Mouse (Mus musculus): Measurements from ENCODE around the gene Polr3b. TPM values are rescaled to one million over a fixed set of nuclear protein-coding genes. Genes with fewer than 3 reads are reported as not detected.

Gene Polr3b
- total RNA-seq, 2 experiments from 2014 or later = 15.3 to 28.2 TPM

- no peak for DNase-seq (ENCODE audit: low spot score in 2 of 2)
Measured at GRCm38 (mm10) chr10:84707752-84708530, 85.8 kb downstream of the Polr3b start.

GRCm38 (mm10) chr10:84710192-84710591, 88.1 kb downstream of the Polr3b start:
- DNase-seq (ENCODE audit: low spot score in 2 of 2) = no peak

DNA sequence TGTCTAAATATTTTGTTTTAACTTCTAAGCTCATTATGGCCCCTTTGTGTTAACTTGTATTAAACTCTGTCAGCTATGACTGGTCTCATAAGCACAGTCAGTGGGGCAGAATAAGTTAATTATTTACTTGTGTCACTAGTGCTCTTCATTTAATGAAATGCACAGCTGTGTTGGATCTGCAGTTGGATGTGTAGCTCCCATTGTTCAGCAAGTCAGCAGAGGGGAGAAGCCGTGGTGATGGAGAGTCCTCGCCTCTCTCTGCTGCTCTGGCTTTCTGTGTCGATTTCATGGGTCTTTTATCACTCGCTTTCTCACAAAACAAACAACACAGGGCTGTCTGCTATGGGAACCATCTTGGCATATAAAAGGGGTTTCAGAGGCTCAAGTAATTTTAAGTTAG, 88.7 kb downstream of the Polr3b start:
- DNase-seq (ENCODE audit: low spot score in 2 of 2) = no peak

DNA sequence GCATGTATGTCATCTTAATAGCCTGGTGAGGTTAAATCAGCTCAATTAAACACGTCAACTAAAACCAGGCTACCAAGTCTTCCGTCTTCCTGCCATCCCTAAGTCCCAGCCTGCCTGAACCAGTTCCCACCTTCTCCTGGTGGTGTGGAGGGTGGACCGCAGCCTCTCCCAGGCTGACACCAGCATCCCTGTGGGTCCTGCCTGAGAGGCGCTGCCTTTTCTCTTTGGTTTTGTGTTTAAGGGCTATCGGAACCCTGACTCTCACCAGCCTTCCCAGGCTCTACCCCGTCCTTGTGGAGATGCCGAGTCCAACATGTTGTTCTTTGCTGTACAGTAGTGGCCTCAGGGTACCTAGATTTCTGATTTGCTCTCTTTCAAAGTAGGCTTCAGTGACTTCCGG, 89.4 kb downstream of the Polr3b start:
- DNase-seq (ENCODE audit: low spot score in 2 of 2) = no peak

GRCm38 (mm10) chr10:84711940-84712339, 89.8 kb downstream of the Polr3b start:
- no peak for DNase-seq (ENCODE audit: low spot score in 2 of 2)

GRCm38 (mm10) chr10:84712532-84712931, 90.4 kb downstream of the Polr3b start:
- no peak for DNase-seq (ENCODE audit: low spot score in 2 of 2)

- no peak for DNase-seq (ENCODE audit: low spot score in 2 of 2)
Measured at GRCm38 (mm10) chr10:84713043-84713442, 91.0 kb downstream of the Polr3b start.

- DNase-seq (ENCODE audit: low spot score in 2 of 2) = no peak
Measured at GRCm38 (mm10) chr10:84715639-84716038, 93.5 kb downstream of the Polr3b start.

- no peak for DNase-seq (ENCODE audit: low spot score in 2 of 2)
Measured at GRCm38 (mm10) chr10:84716581-84716980, 94.5 kb downstream of the Polr3b start.

DNA sequence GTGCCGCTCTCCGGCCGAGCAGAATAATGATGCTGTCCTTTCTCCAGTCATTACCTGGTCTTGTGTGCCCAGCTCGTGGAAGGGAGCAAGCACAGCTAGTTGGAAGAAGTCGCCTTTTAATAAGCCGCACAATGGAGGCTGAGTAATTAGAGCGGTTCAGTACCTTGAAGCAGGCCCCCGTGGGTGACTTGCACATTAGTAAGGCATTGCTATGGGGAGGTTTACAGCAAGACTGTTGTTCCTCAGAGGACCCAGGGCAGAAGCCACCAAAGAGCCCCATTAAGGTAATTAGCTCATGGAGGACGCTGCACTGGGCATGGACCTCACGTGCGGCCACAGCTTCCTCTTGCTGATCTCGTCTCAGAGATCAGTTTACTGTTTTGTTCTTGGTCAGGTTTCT, 100.6 kb downstream of the Polr3b start:
- no peak for DNase-seq (ENCODE audit: low spot score in 2 of 2)

GRCm38 (mm10) chr10:84727005-84727404, 104.9 kb downstream of the Polr3b start:
- no peak for DNase-seq (ENCODE audit: low spot score in 2 of 2)

GRCm38 (mm10) chr10:84727760-84728159, 105.7 kb downstream of the Polr3b start:
- DNase-seq (ENCODE audit: low spot score in 2 of 2) = no peak

DNA sequence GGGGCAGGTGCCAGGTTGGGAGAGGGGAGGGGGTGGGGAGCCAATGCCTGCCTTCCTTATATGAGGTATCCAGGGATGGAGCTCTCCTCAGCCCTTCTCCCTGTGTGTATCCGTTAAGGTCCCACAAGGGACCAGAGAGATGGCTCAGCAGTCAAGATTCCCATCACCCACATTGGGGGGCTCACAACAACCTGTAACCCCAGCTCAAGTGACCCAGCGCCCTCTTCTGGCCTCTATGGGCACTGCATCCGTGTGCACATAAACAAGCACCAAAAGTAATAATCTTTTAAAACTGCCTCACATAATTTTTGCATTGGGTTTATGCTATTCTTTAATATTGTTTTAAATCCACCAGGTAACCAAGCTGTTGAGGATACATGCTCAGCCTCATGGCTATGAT, 108.0 kb downstream of the Polr3b start:
- no peak for DNase-seq (ENCODE audit: low spot score in 2 of 2)

DNA sequence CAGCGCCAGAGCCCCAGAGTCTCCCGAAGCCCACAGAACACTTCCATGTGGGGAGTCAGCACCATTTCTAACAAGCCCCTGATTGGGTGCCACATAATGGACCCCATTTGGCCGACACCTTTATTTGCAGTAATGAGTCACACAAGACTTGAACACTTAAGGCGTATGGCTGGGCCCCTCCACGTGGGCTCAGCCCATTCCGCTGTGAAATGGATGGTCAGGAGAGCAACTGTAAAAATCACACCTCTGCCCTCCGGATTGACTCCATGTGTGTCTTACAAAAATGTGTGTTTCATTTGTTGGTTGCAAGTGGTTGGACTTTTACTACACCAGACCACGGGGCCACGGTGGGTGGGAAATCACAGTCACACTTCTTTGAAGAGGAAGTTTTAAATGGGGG, 108.9 kb downstream of the Polr3b start:
- no peak for DNase-seq (ENCODE audit: low spot score in 2 of 2)

DNA sequence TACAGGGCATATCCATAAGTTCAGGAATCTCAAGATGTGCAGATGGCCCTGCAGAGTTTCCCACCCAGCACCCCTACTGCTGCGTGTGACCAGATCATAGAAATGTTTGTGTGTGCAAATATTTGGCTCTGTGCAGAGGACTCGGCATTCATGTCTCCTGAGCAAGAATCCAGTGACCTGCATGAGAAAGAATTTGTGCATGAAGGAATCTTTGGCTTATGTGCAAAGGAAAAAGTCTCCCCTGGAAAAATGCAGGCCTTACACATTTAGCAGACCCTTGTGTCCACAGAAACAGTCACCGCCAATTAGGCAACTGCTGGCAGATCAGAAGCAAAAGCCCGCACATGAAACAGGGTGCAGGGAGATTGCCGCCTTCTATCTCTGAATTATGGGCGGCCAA, 111.4 kb downstream of the Polr3b start:
- no peak for DNase-seq (ENCODE audit: low spot score in 2 of 2)

DNA sequence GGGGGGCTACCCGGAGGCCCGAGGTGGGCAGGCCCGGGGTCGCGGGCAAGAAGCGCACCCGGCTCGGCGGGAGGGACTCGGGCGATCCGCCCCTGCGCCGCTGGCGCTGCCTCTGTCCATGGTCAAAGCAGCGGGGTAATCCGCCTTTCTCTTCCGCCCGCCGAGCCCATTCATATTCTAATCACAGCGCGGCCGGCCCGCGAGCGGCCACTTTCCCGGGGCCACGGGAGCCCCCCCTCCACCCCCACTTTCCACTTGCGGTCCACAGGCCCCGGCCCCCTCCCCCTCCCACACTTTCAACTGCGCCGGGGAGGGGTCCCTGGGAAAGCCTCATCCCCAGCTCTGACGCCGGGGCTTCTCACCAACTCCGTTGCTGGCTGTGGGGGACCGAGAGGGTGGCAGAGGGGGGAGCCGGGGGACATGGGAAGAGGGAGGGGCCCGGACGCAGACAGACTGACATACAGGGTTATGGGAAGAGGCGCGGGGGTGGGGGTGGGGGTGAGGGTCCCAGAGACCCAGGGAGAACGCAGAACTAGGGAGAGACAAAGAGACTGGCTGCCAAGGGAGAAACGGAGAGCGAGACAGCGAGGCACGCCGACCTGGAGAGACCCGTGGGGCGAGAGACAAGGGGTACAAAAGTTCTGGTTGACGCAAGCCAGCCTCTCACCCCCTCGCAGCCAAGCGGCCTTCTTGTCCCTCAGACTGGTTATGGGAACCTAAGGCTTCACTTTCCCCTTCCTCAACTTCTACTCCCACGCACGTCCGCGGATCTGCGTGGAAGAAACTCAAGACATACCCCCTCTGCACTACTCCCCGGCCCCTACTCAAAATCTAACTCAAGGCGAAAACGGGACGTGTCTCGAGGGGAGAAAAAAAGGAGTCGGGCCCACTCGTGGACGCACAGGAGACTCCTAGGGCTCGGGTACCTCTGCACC, 133.0 kb downstream of the Polr3b start:
- peak in 1 of 2 experiments; percentile 24 for DNase-seq (ENCODE audit: low spot score in 2 of 2)

GRCm38 (mm10) chr10:84755786-84756203, 133.7 kb downstream of the Polr3b start, which contains the start of gene Rfx4:
Rfx4 (plus strand) TSS chr10:84756062.
- no peak for DNase-seq (ENCODE audit: low spot score in 2 of 2)

- DNase-seq (ENCODE audit: low spot score in 2 of 2) = no peak
Measured at GRCm38 (mm10) chr10:84756435-84757095, 134.5 kb downstream of the Polr3b start.

DNA sequence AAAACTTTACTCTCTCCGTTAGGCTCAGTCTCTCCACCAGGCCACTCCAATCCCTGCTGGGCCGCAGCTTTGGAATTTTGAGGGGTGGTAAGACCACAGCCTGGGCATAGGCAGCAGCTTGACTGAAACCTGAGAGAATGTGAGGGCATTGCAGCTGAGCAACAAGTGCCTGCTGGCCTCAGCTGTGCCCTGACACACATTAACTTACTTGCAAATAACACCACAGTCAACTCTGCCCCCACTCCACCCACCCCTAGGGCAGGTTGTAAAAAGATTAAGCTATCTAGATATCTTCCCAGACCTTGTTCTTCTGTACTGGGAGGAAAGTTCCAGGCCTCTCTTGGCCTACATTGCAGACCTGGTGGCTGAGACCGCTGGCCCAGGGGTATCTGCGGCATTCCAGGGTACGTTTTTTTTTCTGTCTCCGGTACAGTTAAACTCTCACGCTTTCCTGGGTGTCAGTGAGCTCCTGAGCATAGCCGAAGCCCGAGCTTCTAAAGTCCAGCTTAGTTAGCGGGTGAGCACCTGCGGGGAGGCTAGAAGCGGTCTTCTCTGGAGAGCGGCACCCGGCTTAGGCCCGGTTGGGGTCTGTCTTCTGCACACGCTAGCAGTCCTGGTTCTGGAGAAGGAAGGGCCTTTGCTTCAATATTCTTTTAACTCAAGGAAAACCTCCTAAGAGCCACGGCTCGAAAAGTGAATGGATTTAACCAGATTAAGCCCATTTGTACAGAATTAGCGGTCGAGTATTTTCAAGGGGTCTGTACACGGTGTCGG, 135.5 kb downstream of the Polr3b start:
- no peak for DNase-seq (ENCODE audit: low spot score in 2 of 2)

DNA sequence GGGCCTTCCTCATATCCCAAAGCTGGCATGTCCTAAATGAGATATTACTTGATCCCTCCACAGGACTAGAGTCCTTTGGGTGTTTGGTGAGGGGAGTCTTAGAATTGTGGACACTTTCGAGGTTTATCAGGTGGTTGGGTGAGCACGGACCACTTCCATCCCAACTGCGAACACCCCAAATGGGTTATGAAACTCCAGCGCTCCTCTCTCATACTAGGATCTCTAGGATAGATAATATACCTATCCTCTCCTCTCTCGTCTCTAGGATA, 136.0 kb downstream of the Polr3b start:
- no peak for DNase-seq (ENCODE audit: low spot score in 2 of 2)
